Mouse (Mus musculus): ENCODE measurements around the gene Gadl1. TPM values are rescaled to one million over a fixed set of nuclear protein-coding genes. Genes with fewer than 3 reads are reported as not detected.
A peak's percentile ranks its signal among the peaks of the same experiment; 100 is the strongest.

The Gadl1 gene
- polyA plus RNA-seq, 1 experiment from 2014 or later: 0.32 TPM

DNA sequence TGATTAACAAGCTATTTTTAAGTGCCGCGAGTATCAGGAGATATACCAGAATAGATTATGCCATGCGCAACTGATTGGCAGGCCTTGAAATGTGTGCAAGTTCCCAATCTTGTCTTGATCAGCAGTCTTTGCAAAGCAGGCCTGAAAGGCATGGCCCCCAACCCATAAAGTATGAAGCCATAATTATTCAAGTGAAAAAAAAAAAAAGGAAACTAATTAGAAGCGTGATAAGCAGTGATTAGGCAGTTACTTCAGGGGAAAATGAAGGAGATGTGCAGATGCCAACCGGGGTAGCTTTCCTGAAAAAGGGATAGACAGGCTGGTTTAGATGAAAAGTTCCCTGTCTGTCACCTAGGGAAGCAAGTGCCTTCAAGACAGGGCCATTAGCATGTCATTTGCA is 174.0 kb downstream of the Gadl1 start:
- Histone ChIP-seq H3K9me3 (replicated peaks; ENCODE audit: control insufficient read depth, low read length) (no peaks in the 10 kb centered on the region), H3K27me3 (ENCODE audit: control insufficient read depth, insufficient read depth, low read depth, low read length) (no peaks in the 10 kb centered on the region), H3K27ac (ENCODE audit: low read length) (no peak overlapping the region), H3K4me3 (ENCODE audit: low read depth, low read length) (no peak overlapping the region), H3K9ac (ENCODE audit: low read depth, low read length) (no peak overlapping the region), H3K4me1 (ENCODE audit: control insufficient read depth, low read depth, low read length) (no peaks in the 10 kb centered on the region; the same call in 1 of the 2 replicates), H3K4me2 (ENCODE audit: low read depth, low read length) (no peak overlapping the region), H3K36me3 (ENCODE audit: control insufficient read depth, insufficient read depth) (no peaks in the 10 kb centered on the region)
- ATAC-seq (ENCODE audit: low read depth): no peak
- 72% methylated on average over 5 of the region's 5 CpGs for WGBS (ENCODE audit: insufficient replicate concordance)

- ATAC-seq (ENCODE audit: low read depth): 0 out of 2 replicates have a peak, but pooled peaks have one; percentile 16
- Histone ChIP-seq H3K4me2 (ENCODE audit: low read depth, low read length) (no peak overlapping the region), H3K4me3 (ENCODE audit: low read depth, low read length) (no peak overlapping the region), H3K9ac (ENCODE audit: low read depth, low read length) (no peak overlapping the region), H3K27ac (ENCODE audit: low read length) (peak overlapping the region; percentile 67), H3K36me3 (ENCODE audit: control insufficient read depth, insufficient read depth) (no peaks in the 10 kb centered on the region), H3K4me1 (ENCODE audit: control insufficient read depth, low read depth, low read length) (no peaks in the 10 kb centered on the region; the same call in 1 of the 2 replicates), H3K9me3 (replicated peaks; ENCODE audit: control insufficient read depth, low read length) (no peaks in the 10 kb centered on the region), H3K27me3 (ENCODE audit: control insufficient read depth, insufficient read depth, low read depth, low read length) (no peaks in the 10 kb centered on the region)
- WGBS (ENCODE audit: insufficient replicate concordance): 33% methylated on average over 8 of the region's 8 CpGs
Observed at GRCm38 (mm10) chr9:116083726-116084323, 174.6 kb downstream of the Gadl1 start.

- H3K9ac ChIP-seq (ENCODE audit: low read depth, low read length): no peak overlapping the region
- 45% methylated on average over 12 of the region's 12 CpGs for WGBS (ENCODE audit: insufficient replicate concordance)
- no peaks in the 10 kb centered on the region; the same call in 1 of the 2 replicates for H3K4me1 ChIP-seq (ENCODE audit: control insufficient read depth, low read depth, low read length)
- peak overlapping the region; percentile 67; the same call in 1 of the 2 replicates for H3K27ac ChIP-seq (ENCODE audit: low read length)
- ATAC-seq (ENCODE audit: low read depth): no peak
- H3K4me3 ChIP-seq (ENCODE audit: low read depth, low read length): no peak overlapping the region
- no peak overlapping the region for H3K4me2 ChIP-seq (ENCODE audit: low read depth, low read length)
- no peaks in the 10 kb centered on the region for H3K27me3 ChIP-seq (ENCODE audit: control insufficient read depth, insufficient read depth, low read depth, low read length)
- H3K36me3 ChIP-seq (ENCODE audit: control insufficient read depth, insufficient read depth): no peaks in the 10 kb centered on the region
- H3K9me3 ChIP-seq (replicated peaks; ENCODE audit: control insufficient read depth, low read length): no peaks in the 10 kb centered on the region
Observed at GRCm38 (mm10) chr9:116084324-116084931, 175.2 kb downstream of the Gadl1 start.

GRCm38 (mm10) chr9:116085999-116086398 is 176.7 kb downstream of the Gadl1 start:
- no peaks in the 10 kb centered on the region; the same call in 1 of the 2 replicates for H3K4me1 ChIP-seq (ENCODE audit: control insufficient read depth, low read depth, low read length)
- WGBS (ENCODE audit: insufficient replicate concordance): 67% methylated on average over 6 of the region's 6 CpGs
- no peaks in the 10 kb centered on the region for H3K27me3 ChIP-seq (ENCODE audit: control insufficient read depth, insufficient read depth, low read depth, low read length)

GRCm38 (mm10) chr9:116087263-116087662 is 178.0 kb downstream of the Gadl1 start:
- Histone ChIP-seq H3K4me3 (ENCODE audit: low read depth, low read length) (no peak overlapping the region), H3K9ac (ENCODE audit: low read depth, low read length) (no peak overlapping the region), H3K4me1 (ENCODE audit: control insufficient read depth, low read depth, low read length) (no peaks in the 10 kb centered on the region; the same call in 1 of the 2 replicates), H3K9me3 (replicated peaks; ENCODE audit: control insufficient read depth, low read length) (no peaks in the 10 kb centered on the region), H3K27me3 (ENCODE audit: control insufficient read depth, insufficient read depth, low read depth, low read length) (no peaks in the 10 kb centered on the region), H3K27ac (ENCODE audit: low read length) (no peak overlapping the region), H3K36me3 (ENCODE audit: control insufficient read depth, insufficient read depth) (no peaks in the 10 kb centered on the region), H3K4me2 (ENCODE audit: low read depth, low read length) (no peak overlapping the region)
- ATAC-seq (ENCODE audit: low read depth): no peak
- WGBS (ENCODE audit: insufficient replicate concordance): 72% methylated on average over 5 of the region's 5 CpGs

More at GRCm38 (mm10) chr9:116085999-116086398, 176.7 kb downstream of the Gadl1 start:
- H3K9ac ChIP-seq (ENCODE audit: low read depth, low read length): no peak overlapping the region
- no peak for ATAC-seq (ENCODE audit: low read depth)
- H3K36me3 ChIP-seq (ENCODE audit: control insufficient read depth, insufficient read depth): no peaks in the 10 kb centered on the region
- H3K9me3 ChIP-seq (replicated peaks; ENCODE audit: control insufficient read depth, low read length): no peaks in the 10 kb centered on the region
- no peak overlapping the region for H3K4me2 ChIP-seq (ENCODE audit: low read depth, low read length)
- no peak overlapping the region for H3K4me3 ChIP-seq (ENCODE audit: low read depth, low read length)
- H3K27ac ChIP-seq (ENCODE audit: low read length): no peak overlapping the region

- no peak overlapping the region for H3K4me3 ChIP-seq (ENCODE audit: low read depth, low read length)
- ATAC-seq (ENCODE audit: low read depth): no peak
- H3K4me2 ChIP-seq (ENCODE audit: low read depth, low read length): no peak overlapping the region
- H3K4me1 ChIP-seq (ENCODE audit: control insufficient read depth, low read depth, low read length): no peaks in the 10 kb centered on the region; the same call in 1 of the 2 replicates
- H3K36me3 ChIP-seq (ENCODE audit: control insufficient read depth, insufficient read depth): no peaks in the 10 kb centered on the region
- no peaks in the 10 kb centered on the region for H3K9me3 ChIP-seq (replicated peaks; ENCODE audit: control insufficient read depth, low read length)
- H3K9ac ChIP-seq (ENCODE audit: low read depth, low read length): no peak overlapping the region
- no peaks in the 10 kb centered on the region for H3K27me3 ChIP-seq (ENCODE audit: control insufficient read depth, insufficient read depth, low read depth, low read length)
- 25% methylated on average over 5 of the region's 5 CpGs for WGBS (ENCODE audit: insufficient replicate concordance)
- H3K27ac ChIP-seq (ENCODE audit: low read length): no peak overlapping the region
Observed at GRCm38 (mm10) chr9:116087880-116088279, 178.6 kb downstream of the Gadl1 start.

DNA sequence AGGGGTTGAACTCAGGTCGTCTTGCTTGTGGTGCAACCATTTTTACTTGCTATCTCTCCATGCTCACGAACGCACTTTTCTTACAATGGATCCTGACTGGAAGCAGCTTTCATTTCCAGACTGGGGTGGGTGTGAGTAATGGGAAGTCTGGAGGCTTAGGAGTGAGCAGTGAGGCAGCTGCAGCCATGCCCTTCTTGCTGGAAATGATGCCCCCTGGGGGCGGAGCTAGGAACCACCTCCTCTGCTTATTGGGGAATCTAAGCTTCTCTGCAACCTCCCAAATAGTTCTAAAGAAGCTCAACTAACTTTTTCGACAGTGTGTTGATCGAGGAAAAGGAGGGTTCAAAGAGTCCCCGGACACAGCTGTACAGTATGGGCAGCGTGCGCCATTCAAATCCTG is 179.7 kb downstream of the Gadl1 start:
- no peak overlapping the region for H3K4me3 ChIP-seq (ENCODE audit: low read depth, low read length)
- WGBS (ENCODE audit: insufficient replicate concordance): 69% methylated on average over 9 of the region's 9 CpGs
- no peak overlapping the region for H3K27ac ChIP-seq (ENCODE audit: low read length)
- no peaks in the 10 kb centered on the region for H3K36me3 ChIP-seq (ENCODE audit: control insufficient read depth, insufficient read depth)
- H3K9me3 ChIP-seq (replicated peaks; ENCODE audit: control insufficient read depth, low read length): no peaks in the 10 kb centered on the region
- H3K4me1 ChIP-seq (ENCODE audit: control insufficient read depth, low read depth, low read length): no peaks in the 10 kb centered on the region; the same call in 1 of the 2 replicates
- H3K4me2 ChIP-seq (ENCODE audit: low read depth, low read length): no peak overlapping the region
- ATAC-seq (ENCODE audit: low read depth): no peak
- no peaks in the 10 kb centered on the region for H3K27me3 ChIP-seq (ENCODE audit: control insufficient read depth, insufficient read depth, low read depth, low read length)
- H3K9ac ChIP-seq (ENCODE audit: low read depth, low read length): no peak overlapping the region

DNA sequence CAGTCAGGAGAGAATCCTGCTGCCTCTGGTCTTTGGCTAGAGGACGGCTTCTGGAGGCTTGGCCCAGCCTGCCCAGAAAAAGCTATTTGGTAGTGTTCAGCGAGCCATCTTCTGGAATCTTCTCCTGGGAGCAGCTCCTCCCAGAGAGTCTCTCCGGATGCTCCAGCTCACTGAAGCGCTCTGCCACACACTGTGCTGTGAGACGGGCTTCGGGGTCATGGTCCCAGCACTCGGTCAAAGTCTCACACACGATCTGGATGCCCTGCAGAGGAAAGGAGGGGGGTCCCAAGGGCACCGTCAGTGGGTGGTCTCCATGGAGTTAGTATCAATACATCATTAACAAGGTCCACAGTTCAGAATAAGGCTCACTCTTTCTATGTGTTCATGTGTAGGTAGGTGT is 181.0 kb downstream of the Gadl1 start:
- H3K4me3 ChIP-seq (ENCODE audit: low read depth, low read length): no peak overlapping the region
- H3K4me2 ChIP-seq (ENCODE audit: low read depth, low read length): no peak overlapping the region
- H3K27ac ChIP-seq (ENCODE audit: low read length): no peak overlapping the region
- no peak for ATAC-seq (ENCODE audit: low read depth)
- WGBS (ENCODE audit: insufficient replicate concordance): 76% methylated on average over 9 of the region's 9 CpGs
- no peaks in the 10 kb centered on the region for H3K4me1 ChIP-seq (ENCODE audit: control insufficient read depth, low read depth, low read length)
- H3K9me3 ChIP-seq (replicated peaks; ENCODE audit: control insufficient read depth, low read length): no peaks in the 10 kb centered on the region
- H3K27me3 ChIP-seq (ENCODE audit: control insufficient read depth, insufficient read depth, low read depth, low read length): no peaks in the 10 kb centered on the region
- H3K36me3 ChIP-seq (ENCODE audit: control insufficient read depth, insufficient read depth): no peaks in the 10 kb centered on the region
- H3K9ac ChIP-seq (ENCODE audit: low read depth, low read length): no peak overlapping the region

DNA sequence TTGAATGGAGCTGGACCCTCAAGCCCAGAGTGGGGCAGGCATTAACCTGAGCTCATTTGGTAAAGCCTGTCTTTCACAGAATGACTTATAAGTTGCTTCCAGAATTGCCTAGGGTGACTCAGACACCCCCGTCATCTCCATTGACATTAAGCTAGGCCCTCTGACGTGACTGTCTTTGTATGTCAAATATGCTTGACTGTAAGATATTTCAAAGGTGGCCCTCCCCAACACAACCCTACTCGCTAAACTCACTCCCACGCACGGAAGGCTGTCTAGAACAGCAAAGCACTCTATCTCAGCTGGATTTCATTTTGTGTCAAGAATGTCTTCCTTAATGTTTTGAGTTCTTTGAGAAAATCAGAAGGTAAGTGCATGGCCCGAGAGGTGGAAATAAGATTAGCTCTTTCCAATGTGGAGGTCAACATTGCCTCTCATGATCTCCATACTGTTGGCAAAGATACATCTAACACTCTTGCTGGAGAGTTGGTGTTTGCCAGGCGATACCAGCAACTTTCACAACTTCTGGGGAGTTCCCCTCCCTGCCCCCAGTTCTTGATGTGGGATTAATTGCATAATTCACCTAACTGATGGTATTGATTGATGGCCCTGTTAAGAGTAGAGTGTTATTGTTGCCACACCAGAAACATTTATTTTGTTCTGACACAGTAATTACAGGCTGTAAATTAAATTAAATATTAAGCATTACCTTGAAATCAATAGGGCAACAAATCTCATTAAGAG is 182.0 kb downstream of the Gadl1 start:
- Histone ChIP-seq H3K9me3 (replicated peaks; ENCODE audit: control insufficient read depth, low read length) (no peaks in the 10 kb centered on the region), H3K36me3 (ENCODE audit: control insufficient read depth, insufficient read depth) (no peaks in the 10 kb centered on the region), H3K27me3 (ENCODE audit: control insufficient read depth, insufficient read depth, low read depth, low read length) (no peaks in the 10 kb centered on the region), H3K9ac (ENCODE audit: low read depth, low read length) (no peak overlapping the region), H3K27ac (ENCODE audit: low read length) (no peak overlapping the region), H3K4me3 (ENCODE audit: low read depth, low read length) (no peak overlapping the region), H3K4me1 (ENCODE audit: control insufficient read depth, low read depth, low read length) (no peaks in the 10 kb centered on the region), H3K4me2 (ENCODE audit: low read depth, low read length) (no peak overlapping the region)
- ATAC-seq (ENCODE audit: low read depth): no peak
- WGBS (ENCODE audit: insufficient replicate concordance): 70% methylated on average over 7 of the region's 7 CpGs

Measured in liver, embryonic 16.5 days (tissue).